Mouse (Mus musculus): ENCODE measurements around the gene Pdgfc. TPM values are rescaled to one million over a fixed set of nuclear protein-coding genes. Genes with fewer than 3 reads are reported as not detected.

Pdgfc gene
- total RNA-seq (2021): 10 to 100 TPM; 19.8 to 21.3 TPM
- long read RNA-seq, experiment 1, transcript Pdgfc-201 (6 exons, 3,521 nt): major isoform, 8 of 10 reads
- long read RNA-seq, experiment 1, partial matches to known transcripts: 0 of 10 reads
- long read RNA-seq, experiment 1, other reads (novel, unspliced or antisense): 1 of 10 reads
- long read RNA-seq, experiment 2, transcript Pdgfc-202 (7 exons, 2,818 nt): minor isoform, 5 of 22 reads
- long read RNA-seq, experiment 2, transcript Pdgfc-201 (6 exons, 3,521 nt): major isoform, 11 of 22 reads
- long read RNA-seq, experiment 2, partial matches to known transcripts: 4 of 22 reads
- long read RNA-seq, experiment 2, other reads (novel, unspliced or antisense): 2 of 22 reads

GRCm38 (mm10) chr3:81036151-81036553, at the start of gene Pdgfc:
TSS of gene Pdgfc (plus strand) at chr3:81036416.
- DNase-seq (ENCODE audit: low spot score in 2 of 2): no peak

- DNase-seq (ENCODE audit: low spot score in 2 of 2): no peak
Observed at GRCm38 (mm10) chr3:81009245-81009644, 27.0 kb upstream of the Pdgfc start.

DNA sequence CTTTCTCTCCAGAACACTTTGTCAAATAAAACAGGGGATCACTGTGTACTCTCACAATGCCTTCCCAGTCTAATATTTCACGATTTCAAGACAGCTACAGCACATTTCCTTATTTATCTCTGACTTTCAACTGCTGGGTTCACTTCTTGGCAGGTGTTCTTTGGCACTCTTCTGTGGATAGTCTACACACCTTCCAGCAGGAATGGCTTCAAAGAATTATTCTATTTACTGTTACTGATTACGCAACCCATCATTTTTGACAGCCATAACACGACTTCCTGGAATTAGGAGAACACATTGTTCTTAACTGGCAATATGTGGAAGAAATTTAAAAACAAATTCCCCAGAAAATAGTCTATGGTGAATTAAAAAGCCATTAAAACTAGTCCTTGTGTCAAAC, 26.3 kb upstream of the Pdgfc start:
- DNase-seq (ENCODE audit: low spot score in 2 of 2): no peak

GRCm38 (mm10) chr3:81017385-81018051, 18.7 kb upstream of the Pdgfc start:
- peak; percentile 42 to 74 for DNase-seq (ENCODE audit: low spot score in 2 of 2)

DNA sequence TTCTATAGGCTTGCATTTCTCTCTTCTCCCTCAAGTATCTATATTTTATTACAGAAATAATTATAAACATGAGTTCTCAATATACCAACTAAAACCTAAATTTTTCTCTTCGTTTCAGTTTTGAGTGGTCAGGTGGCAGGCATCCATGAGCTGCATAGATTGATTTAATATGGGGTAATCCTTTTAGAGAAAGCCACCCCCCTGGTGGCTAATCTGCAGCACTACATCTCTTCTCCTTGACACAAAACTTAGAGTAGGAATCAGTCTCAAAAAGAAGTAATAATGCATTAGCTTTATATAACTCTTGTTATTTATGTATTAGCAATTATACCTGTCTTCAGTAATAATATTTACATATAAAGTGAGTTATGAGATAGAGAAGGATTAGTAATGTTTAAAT, 16.2 kb upstream of the Pdgfc start:
- DNase-seq (ENCODE audit: low spot score in 2 of 2): no peak

GRCm38 (mm10) chr3:81021783-81022182, 14.4 kb upstream of the Pdgfc start:
- DNase-seq (ENCODE audit: low spot score in 2 of 2): no peak

DNA sequence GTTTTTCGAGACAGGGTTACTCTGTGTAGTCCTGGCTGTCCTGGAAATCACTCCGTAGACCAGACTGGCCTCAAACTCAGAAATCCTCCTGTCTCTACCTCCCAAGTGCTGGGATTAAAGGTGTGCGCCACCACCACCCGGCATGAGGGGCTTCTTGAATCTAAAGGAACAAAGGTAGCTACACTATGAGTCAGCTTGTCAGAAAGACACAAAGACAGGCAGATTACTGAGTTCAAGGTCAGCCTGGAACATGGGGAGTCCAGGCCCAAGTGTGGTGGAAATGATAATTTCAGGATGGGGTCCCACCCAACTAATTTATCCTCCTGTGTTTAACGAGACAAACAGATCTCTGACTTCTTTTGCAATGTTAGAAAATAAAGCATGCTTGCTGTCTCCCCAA, 13.9 kb upstream of the Pdgfc start:
- DNase-seq (ENCODE audit: low spot score in 2 of 2): no peak

- DNase-seq (ENCODE audit: low spot score in 2 of 2): no peak
Observed at GRCm38 (mm10) chr3:81022845-81023244, 13.4 kb upstream of the Pdgfc start.

DNA sequence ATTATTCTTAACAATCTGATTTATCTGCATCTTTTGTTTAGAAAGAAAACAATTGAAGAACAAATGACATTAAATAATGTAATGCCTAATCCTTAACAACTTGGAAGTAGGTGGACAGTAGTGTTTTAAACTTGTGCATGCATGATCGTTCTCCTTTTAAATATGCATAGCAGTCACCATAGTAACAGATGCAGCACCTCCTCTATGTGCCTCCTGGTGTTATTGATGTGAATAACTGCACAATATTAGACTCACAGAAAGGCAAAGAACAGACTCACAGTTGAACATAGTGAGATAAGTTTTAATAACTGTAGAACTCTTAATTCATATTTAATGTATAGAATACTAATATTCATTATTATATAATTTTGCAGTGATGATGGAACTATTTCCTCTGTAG, 12.6 kb upstream of the Pdgfc start:
- no peak for DNase-seq (ENCODE audit: low spot score in 2 of 2)

DNA sequence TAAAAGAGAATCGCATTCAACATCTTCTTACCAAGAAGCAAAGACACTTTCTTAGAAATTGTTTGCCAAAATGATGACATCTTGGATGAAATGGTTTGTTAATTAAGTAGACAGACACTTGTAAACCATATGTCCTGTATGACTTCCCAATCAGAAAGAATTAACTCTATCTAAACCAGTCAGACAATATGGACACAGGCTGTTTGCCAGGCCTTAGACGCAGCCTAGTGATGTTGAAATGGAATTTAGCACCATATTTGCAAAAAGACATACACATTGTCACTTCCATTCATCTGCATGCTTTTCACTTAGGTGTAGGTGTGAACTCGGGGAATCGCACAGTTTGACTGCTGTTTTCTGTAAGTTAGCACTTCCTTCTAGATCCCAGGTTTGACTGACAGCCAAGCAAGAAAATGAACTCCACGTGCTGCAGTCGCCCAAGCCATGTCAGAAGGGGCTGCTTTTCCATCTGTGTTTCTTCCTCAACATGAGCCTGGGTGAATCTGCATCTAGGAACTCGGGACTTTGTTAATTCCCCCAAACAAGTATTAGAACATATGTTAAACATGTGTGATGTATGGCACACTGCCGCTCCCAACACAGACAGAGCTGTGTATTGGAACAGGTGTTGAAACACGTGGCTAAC, 10.5 kb upstream of the Pdgfc start:
- DNase-seq (ENCODE audit: low spot score in 2 of 2): no peak

- no peak for DNase-seq (ENCODE audit: low spot score in 2 of 2)
Observed at GRCm38 (mm10) chr3:81028361-81028760, 7.9 kb upstream of the Pdgfc start.

DNA sequence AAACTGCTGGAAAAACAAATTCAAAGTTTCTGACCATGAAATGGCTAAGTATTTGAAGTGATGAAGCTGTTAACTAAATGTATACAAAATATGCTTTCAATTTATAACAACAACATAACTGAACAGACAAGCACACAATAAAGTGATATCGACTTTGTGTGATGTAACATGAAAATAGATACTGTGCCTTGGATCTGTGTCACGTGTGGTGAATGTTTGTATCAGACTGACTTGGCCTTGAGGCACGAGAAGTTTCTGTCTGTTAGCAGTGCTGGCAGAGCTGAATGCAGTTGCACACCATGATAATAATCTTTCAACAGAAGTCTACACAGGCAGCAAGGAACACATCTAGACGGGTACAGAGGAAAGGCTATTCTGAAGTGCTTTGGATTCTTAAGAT, 6.9 kb upstream of the Pdgfc start:
- DNase-seq (ENCODE audit: low spot score in 2 of 2): no peak

DNA sequence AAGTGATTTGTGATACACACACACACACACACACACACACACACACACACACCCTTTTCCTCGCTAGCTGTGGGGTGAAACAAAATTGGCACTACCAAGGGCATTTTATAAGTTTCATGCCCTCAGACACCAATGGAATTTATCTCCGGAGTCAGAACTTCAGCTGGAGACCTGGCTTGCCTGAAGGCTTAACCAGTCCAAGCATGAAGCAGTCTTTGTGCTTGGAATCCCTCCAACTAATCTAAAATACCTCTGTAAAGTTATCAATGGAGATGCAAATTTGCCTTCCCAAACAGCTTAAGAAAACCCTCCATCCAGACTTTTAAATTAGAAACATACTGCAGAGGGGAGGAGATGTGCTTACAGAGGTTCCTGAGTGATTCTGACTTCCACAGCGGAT, 6.3 kb upstream of the Pdgfc start:
- DNase-seq (ENCODE audit: low spot score in 2 of 2): no peak

DNA sequence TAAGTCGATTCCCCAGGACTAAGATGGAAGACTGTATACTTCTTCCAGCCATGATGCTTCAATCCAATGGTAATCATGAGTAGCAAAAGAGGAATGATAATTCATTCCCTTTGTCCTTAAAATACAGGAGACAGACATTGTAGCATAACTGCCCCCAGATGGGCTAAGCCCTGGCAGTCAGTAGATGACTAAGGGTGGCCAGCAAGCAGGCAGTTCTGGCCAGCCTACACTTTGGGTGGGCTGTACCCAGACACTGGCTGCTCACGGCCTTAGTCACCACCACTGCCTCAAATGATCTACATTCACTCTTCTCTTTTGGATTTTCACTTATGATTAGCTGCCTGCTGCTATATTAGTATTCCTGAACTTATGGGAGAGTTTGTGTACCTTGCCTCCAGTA, 5.9 kb upstream of the Pdgfc start:
- no peak for DNase-seq (ENCODE audit: low spot score in 2 of 2)

DNA sequence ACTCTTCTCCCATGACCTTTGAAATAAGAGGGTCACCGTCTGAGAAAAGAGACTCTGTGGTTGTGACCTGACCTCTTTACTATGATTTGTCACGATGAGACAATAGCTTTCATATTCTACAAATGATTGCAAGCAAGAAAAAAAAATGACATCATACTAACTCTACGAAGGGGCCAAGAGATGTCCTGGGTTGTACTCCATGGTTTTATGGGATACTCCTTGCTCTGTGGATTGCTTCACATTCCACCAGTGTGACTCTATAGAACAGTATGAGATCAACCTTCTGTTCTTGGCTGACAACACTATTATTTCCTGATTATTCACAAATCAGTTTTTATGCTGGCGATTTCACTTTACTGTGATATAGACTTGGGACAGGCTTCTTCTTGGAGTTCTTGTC, 4.2 kb upstream of the Pdgfc start:
- DNase-seq (ENCODE audit: low spot score in 2 of 2): no peak

DNA sequence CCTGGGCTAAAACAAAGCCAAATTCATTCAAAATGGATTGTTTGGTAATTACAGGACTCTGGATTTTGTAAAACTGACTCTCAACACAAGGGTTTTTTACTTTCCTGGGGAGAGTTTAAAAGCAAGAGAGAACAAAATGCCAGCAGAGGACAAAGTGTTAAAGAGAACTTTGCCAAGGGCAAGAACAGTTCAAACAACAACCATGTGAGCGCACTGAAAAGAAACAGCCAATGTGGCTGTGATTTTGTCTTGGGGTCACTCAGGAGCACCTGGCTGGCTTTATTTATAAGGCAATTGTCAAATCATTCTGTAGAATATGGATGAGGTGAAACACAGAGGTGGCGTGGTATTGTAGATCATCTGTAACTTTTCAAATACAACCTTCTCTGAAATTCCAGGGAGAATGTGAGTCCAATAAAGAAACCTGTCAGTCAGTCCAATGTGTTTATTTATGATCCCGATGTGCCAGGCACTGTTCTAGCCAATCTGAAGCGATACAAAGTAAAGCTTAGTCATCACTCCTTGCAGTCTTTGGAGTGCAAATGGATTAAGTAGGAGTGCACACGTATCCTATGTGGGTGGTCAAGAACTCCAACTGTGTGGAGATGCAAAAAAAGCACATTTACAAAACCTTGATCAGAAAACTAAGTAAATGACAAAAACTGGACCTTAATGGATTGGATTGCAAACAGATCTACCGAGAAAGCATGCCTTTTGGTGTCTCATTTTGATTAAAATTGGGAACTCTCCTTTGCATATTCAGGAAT, 1.7 kb upstream of the Pdgfc start:
- no peak for DNase-seq (ENCODE audit: low spot score in 2 of 2)

- DNase-seq (ENCODE audit: low spot score in 2 of 2): peak; percentile 35 to 42
Observed at GRCm38 (mm10) chr3:81036554-81037311, 517 bp downstream of the Pdgfc start.

DNA sequence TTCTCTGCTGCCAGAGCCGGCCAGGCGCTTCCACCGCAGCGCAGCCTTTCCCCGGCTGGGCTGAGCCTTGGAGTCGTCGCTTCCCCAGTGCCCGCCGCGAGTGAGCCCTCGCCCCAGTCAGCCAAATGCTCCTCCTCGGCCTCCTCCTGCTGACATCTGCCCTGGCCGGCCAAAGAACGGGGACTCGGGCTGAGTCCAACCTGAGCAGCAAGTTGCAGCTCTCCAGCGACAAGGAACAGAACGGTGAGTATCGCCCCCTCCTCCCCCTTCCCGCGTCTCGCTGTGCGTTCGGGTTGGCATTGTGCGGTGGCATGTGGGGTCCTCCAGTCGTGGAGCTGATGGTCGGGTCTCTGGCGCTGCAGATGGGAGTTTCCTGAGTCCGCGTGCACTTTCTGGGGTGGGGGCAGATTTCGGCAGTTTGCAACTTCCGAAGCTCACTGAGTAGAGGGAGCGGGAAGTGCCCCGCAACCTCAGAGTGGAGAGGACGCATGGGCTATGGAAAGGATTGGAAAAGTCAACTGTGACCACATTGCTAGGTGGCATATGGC, 1.2 kb downstream of the Pdgfc start:
- DNase-seq (ENCODE audit: low spot score in 2 of 2): peak; percentile 13 to 25

- no peak for DNase-seq (ENCODE audit: low spot score in 2 of 2)
Observed at GRCm38 (mm10) chr3:81039131-81039653, 3.0 kb downstream of the Pdgfc start.

- no peak for DNase-seq (ENCODE audit: low spot score in 2 of 2)
Observed at GRCm38 (mm10) chr3:81044653-81045343, 8.6 kb downstream of the Pdgfc start.

Data from adrenal gland, postnatal 4 days (tissue).